Mouse (Mus musculus) liver, adult 2 months (tissue): ENCODE measurements around the gene Pcif1.

Experiments used
- CTCF ChIP-seq: fragments of 200-500 bp; IDR thresholded peaks from 2 replicates; pipeline ENCODE4 v1.5.1; 2011; ENCODE audit warnings: low read depth, low read length, control low read depth
- POLR2A ChIP-seq: fragments of 200-500 bp; IDR thresholded peaks from 2 replicates; pipeline ENCODE4 v1.6.1; 2011; ENCODE audit warnings: low read length, control low read depth; ENCODE audit not compliant: insufficient read depth; ENCODE audit errors: extremely low read depth

- TF ChIP-seq CTCF (no peak), POLR2A (no peak)
Observed at GRCm38 (mm10) chr2:164916820-164917219, 37.7 kb downstream of the Pcif1 start.
